ENCODE assay signal across 8 mouse cellular contexts in genomic region chr13:23286721-23287362, GRCm38 (mm10). TPM values are rescaled to one million over a fixed set of nuclear protein-coding genes. Genes with fewer than 3 reads are reported as not detected.
DNase-seq lines count a peak whose midpoint lies in the region; ATAC-seq lines count a peak whose summit lies in the region.

No protein-coding gene starts in this region.

- ATAC-seq in liver, embryonic 11.5 days (replicated peaks; ENCODE audit: low FRiP score): no peak
- no peak; the same call in 1 of the 2 replicates for ATAC-seq in forebrain, embryonic 12.5 days (ENCODE audit: low FRiP score)
- no peak for ATAC-seq in megakaryocyte progenitor cell, adult 5-6 weeks (replicated peaks; ENCODE audit: poor library complexity)

- peak; percentile 61 for DNase-seq in liver, embryonic 11.5 days (ENCODE audit: low spot score)
- no peak for DNase-seq in liver
- peak; percentile 50 for DNase-seq in limb, embryonic 10.5 days (ENCODE audit: low spot score)
- peak; percentile 46 for DNase-seq in retina, postnatal 1 day
- no peak for DNase-seq in cerebellum, adult 18-20 months
- DNase-seq in gastrocnemius, postnatal 36 days: no peak

- no peaks in the 10 kb centered on the region for H3K9me3 ChIP-seq in liver, embryonic 11.5 days (ENCODE audit: control insufficient read depth, low read length)
- no peaks in the 10 kb centered on the region for H3K9me3 ChIP-seq in forebrain, embryonic 12.5 days
- no peaks in the 10 kb centered on the region for H3K9me3 ChIP-seq in limb, embryonic 10.5 days (replicated peaks)

- peaks cover 3% of the 10 kb centered on the region for H3K27me3 ChIP-seq in liver, embryonic 11.5 days (replicated peaks; ENCODE audit: control insufficient read depth, insufficient read depth, low read length)
- peaks cover 29% of the 10 kb centered on the region for H3K27me3 ChIP-seq in forebrain, embryonic 12.5 days
- H3K27me3 ChIP-seq in limb, embryonic 10.5 days (ENCODE audit: low read depth, poor library complexity, severe bottlenecking): peaks cover 23% of the 10 kb centered on the region

- H3K27ac ChIP-seq in liver, embryonic 11.5 days (ENCODE audit: low read depth, low read length): no peak overlapping the region
- no peak overlapping the region for H3K27ac ChIP-seq in forebrain, embryonic 12.5 days
- H3K27ac ChIP-seq in limb, embryonic 10.5 days: no peak overlapping the region

- under 1% methylated on average over 19 of the region's 19 CpGs for WGBS in liver, embryonic 11.5 days
- 1% methylated on average over 19 of the region's 19 CpGs for WGBS in forebrain, embryonic 12.5 days
- WGBS in limb, embryonic 10.5 days: under 1% methylated on average over 19 of the region's 19 CpGs

- H3K4me3 ChIP-seq in liver, embryonic 11.5 days (ENCODE audit: low read depth, low read length): peak overlapping the region; percentile 57
- H3K4me3 ChIP-seq in forebrain, embryonic 12.5 days (replicated peaks): peak overlapping the region; percentile 43
- peak overlapping the region; percentile 58 for H3K4me3 ChIP-seq in limb, embryonic 10.5 days

- H3K4me2 ChIP-seq in liver, embryonic 11.5 days: peak overlapping the region; percentile 97
- peak overlapping the region; percentile 61 for H3K4me2 ChIP-seq in forebrain, embryonic 12.5 days

- no peaks in the 10 kb centered on the region for H3K36me3 ChIP-seq in liver, embryonic 11.5 days (ENCODE audit: control insufficient read depth, insufficient read depth, low read length)
- no peaks in the 10 kb centered on the region for H3K36me3 ChIP-seq in forebrain, embryonic 12.5 days (replicated peaks)
- no peaks in the 10 kb centered on the region for H3K36me3 ChIP-seq in limb, embryonic 10.5 days

- intact Hi-C loops in gastrocnemius, postnatal 36 days (cut with DNase I): no loop called here

- peaks cover 6% of the 10 kb centered on the region; the same call in 1 of the 2 replicates for H3K4me1 ChIP-seq in liver, embryonic 11.5 days (replicated peaks; ENCODE audit: control insufficient read depth, insufficient read depth, low read length)
- peaks cover 7% of the 10 kb centered on the region for H3K4me1 ChIP-seq in forebrain, embryonic 12.5 days
- H3K4me1 ChIP-seq in limb, embryonic 10.5 days: peaks cover 20% of the 10 kb centered on the region

- no peak overlapping the region for H3K9ac ChIP-seq in liver, embryonic 11.5 days (ENCODE audit: low read depth, low read length)
- H3K9ac ChIP-seq in forebrain, embryonic 12.5 days: 0 out of 2 replicates have a peak overlapping the region, but pooled peaks have one; percentile 22

RNA-seq across cellular contexts. Expression of gene Vmn1r223, which starts 39.9 kb away (rescaled TPM):
- not detected in 2 replicates for polyA plus RNA-seq in liver, embryonic 11.5 days (2014; fragmentation: Nextera tagmentation; extraction: Ambion mirVana)
- not detected in 2 replicates for polyA plus RNA-seq in forebrain, embryonic 12.5 days (2016; fragmentation: Nextera tagmentation; extraction: Ambion mirVana)
- 0.05 TPM in 1 of 2 replicates, not detected in the other for polyA plus RNA-seq in limb, embryonic 10.5 days (2016; fragmentation: Nextera tagmentation; extraction: Ambion mirVana)
- total RNA-seq in megakaryocyte progenitor cell, adult 5-6 weeks (2015): not detected in 2 replicates
- not detected in 2 replicates for total RNA-seq in megakaryocyte progenitor cell, adult 5-6 weeks (2017)
- not detected for total RNA-seq in gastrocnemius, postnatal 36 days (2021)

RNA-seq across cellular contexts. Expression of gene Vmn1r222, which starts 51.1 kb away (rescaled TPM):
- not detected in 2 replicates for polyA plus RNA-seq in liver, embryonic 11.5 days (2014; fragmentation: Nextera tagmentation; extraction: Ambion mirVana)
- not detected in 2 replicates for polyA plus RNA-seq in forebrain, embryonic 12.5 days (2016; fragmentation: Nextera tagmentation; extraction: Ambion mirVana)
- not detected in 2 replicates for polyA plus RNA-seq in limb, embryonic 10.5 days (2016; fragmentation: Nextera tagmentation; extraction: Ambion mirVana)
- total RNA-seq in megakaryocyte progenitor cell, adult 5-6 weeks (2015): not detected in 2 replicates
- not detected in 2 replicates for total RNA-seq in megakaryocyte progenitor cell, adult 5-6 weeks (2017)
- total RNA-seq in gastrocnemius, postnatal 36 days (2021): not detected

Comparison
In these comparisons a context has a peak if more than half of its experiments do, and no peak if none do; other contexts are left out.
1. DNase-seq: peak in liver, embryonic 11.5 days (single experiment), limb, embryonic 10.5 days (single experiment) and retina, postnatal 1 day (single experiment); none in liver (single experiment), cerebellum, adult 18-20 months (0 of 2) and gastrocnemius, postnatal 36 days (0 of 2).
2. Peak in every context shown above with its lines, with median percentiles within 50 percentile points of each other: H3K4me3 ChIP-seq.